Mouse (Mus musculus): ENCODE data around the gene Olfr1051. TPM values are rescaled to one million over a fixed set of nuclear protein-coding genes. Genes with fewer than 3 reads are reported as not detected.
"Not testable (repeated sequence)": the region's sequence is repeated elsewhere in the genome, so short reads cannot be mapped to it uniquely, and the experiment has no call there.

The Olfr1051 gene
- polyA plus RNA-seq (2016; fragmentation: Nextera tagmentation; extraction: Ambion mirVana): not detected in 2 replicates

DNA sequence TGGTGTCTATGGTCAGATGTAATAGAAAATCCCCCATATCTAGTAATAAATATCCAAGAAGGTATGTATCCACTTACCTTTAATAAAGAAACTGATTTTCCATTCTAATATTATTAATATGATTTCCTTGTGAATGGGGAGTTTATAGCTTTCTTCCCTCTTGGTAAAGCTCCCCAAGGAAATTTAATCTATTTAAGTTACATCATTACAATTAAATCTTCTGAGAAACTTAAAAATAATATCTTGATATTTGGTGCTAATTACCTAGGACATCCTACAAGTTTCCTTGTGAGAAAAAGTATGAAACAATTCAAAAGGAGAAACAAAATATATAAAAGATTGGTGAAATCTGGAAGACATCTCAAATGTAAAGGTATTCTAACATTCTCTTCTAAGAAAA is at the start of gene Olfr1051:
Olfr1051 (minus strand) TSS at position 101 of the 400 bp plus-strand sequence.
- not testable (repeated sequence) for H3K9me3 ChIP-seq; H3K4me3 ChIP-seq; H3K36me3 ChIP-seq (replicated peaks); DNase-seq (ENCODE audit: extremely low spot score, low spot score); H3K4me1 ChIP-seq; H3K27me3 ChIP-seq (ENCODE audit: poor library complexity, severe bottlenecking); H3K27ac ChIP-seq

DNA sequence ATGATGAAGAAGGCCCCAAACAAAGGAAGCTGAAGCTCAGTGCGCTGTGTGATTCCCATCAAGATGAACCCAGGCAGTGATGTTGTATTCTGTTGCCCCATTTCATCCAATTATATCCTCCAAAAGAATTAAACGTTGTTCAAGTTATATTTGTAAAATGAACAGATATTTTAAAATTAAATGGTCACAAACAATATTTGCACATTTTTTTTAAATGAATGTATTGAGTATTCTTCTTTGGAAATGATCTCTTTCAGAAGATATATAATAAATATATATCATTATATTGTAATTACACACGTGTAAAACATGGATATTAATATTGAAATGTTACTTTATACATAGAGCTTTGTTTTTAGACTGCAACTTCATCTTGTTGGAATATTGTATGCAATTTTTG is 36.3 kb upstream of the Olfr1051 start, which contains the start of gene Olfr1053:
Olfr1053 (minus strand) TSS at position 101 of the 400 bp plus-strand sequence.
- Histone ChIP-seq H3K27ac (no peak within 1 kb of the TSS), H3K4me1 (no peaks in the 10 kb centered on the region), H3K36me3 (replicated peaks) (no peaks in the 10 kb centered on the region), H3K9me3 (no peaks in the 10 kb centered on the region), H3K4me3 (no peak within 1 kb of the TSS), H3K27me3 (ENCODE audit: poor library complexity, severe bottlenecking) (no peaks in the 10 kb centered on the region)
- WGBS: 66% methylated on average over 3 of the region's 3 CpGs
- DNase-seq (ENCODE audit: extremely low spot score, low spot score): no peak

DNA sequence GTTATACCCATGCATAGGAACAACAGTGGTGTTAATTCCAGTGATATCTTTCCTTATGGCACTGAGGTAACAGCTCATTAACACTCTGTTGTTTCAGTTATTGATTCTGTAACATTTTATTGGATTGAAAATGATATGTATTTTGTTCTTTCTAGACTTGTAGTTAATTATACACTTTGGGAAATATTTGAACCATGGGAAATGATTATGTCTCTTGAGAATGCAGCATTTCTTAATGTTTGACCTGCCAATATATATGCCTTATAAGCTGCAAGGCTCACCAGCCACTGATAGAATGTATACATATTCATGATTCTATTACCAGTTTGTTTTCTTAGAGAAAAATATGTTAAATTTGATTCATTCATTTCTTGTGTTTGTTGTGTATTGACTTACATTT is 13.3 kb upstream of the Olfr1051 start, which contains the start of gene Olfr1052:
Olfr1052 (plus strand) TSS at position 301 of the 400 bp plus-strand sequence.
- no peak within 1 kb of the TSS for H3K27ac ChIP-seq
- H3K27me3 ChIP-seq (ENCODE audit: poor library complexity, severe bottlenecking): no peaks in the 10 kb centered on the region
- no peaks in the 10 kb centered on the region for H3K4me1 ChIP-seq
- H3K9me3 ChIP-seq: no peaks in the 10 kb centered on the region
- no peak for DNase-seq (ENCODE audit: extremely low spot score, low spot score)
- H3K36me3 ChIP-seq (replicated peaks): no peaks in the 10 kb centered on the region
- H3K4me3 ChIP-seq: no peak within 1 kb of the TSS

DNA sequence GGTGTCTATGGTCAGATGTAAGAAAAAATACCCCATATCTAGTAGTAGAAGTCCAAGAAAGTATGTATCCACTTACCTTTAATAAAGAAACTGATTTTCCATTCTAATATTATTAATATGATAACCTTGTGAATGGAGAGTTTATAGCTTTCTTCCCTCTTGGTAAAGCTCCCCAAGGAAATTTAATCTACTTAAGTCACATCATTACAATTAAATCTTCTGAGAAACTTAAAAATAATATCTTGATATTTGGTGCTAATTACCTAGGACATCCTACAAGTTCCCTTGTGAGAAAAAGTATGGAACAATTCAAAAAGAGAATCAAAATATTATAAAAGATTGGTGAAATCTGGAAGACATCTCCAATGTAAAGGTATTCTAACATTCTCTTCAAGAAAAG is 20.7 kb downstream of the Olfr1051 start, which contains the start of gene Olfr1049:
Olfr1049 (minus strand) TSS at position 101 of the 400 bp plus-strand sequence.
- DNase-seq (ENCODE audit: extremely low spot score, low spot score); H3K36me3 ChIP-seq (replicated peaks); H3K4me1 ChIP-seq; H3K27ac ChIP-seq; H3K27me3 ChIP-seq (ENCODE audit: poor library complexity, severe bottlenecking); H3K4me3 ChIP-seq; H3K9me3 ChIP-seq: not testable (repeated sequence)

DNA sequence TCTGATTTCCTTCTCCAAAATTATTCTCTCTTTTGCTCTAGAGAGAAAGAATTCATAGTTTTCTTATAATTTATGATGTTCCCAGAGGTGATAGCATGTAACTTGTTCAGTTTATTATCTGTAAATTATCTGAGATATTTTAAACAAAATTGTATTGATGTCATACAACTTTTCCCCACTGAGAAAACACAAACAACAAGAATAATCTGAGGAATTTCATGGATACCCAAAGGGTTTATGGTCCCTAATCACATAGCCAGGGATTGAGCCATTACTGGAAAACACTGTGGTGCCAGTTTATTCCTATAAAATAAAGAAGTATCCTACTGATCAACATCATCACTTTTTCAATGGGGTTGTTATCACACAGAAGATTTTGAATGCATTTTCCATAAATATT is 38.7 kb downstream of the Olfr1051 start, which contains the start of gene Olfr1048:
Olfr1048 (minus strand) TSS at position 101 of the 400 bp plus-strand sequence.
- no peaks in the 10 kb centered on the region for H3K9me3 ChIP-seq

DNA sequence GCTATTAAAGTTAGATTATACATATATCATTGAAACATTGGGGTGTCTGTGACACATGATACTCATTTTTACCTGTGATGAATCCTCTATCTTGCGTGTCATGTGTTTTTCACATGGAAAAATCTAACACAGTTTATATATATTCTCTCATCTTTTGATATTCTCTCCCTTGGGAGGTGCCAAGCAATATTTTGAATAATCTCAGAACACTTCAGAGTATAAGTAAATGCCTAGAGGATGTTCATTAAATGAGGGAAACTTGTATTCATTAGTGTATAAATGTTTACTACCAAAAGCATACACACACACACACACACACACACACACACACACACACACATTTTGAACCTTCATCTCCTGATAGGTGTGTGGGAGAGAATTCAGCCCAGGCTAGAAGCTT is 47.6 kb downstream of the Olfr1051 start, which contains the start of gene Olfr1047:
Olfr1047 (minus strand) TSS at position 101 of the 400 bp plus-strand sequence.
- H3K36me3 ChIP-seq (replicated peaks): no peaks in the 10 kb centered on the region
- H3K27me3 ChIP-seq (ENCODE audit: poor library complexity, severe bottlenecking): no peaks in the 10 kb centered on the region
- no peaks in the 10 kb centered on the region for H3K4me1 ChIP-seq
- no peak within 1 kb of the TSS for H3K4me3 ChIP-seq
- WGBS: 90% methylated on average over 1 of the region's 1 CpGs
- H3K9me3 ChIP-seq: no peaks in the 10 kb centered on the region
- no peak for DNase-seq (ENCODE audit: extremely low spot score, low spot score)
- no peak within 1 kb of the TSS for H3K27ac ChIP-seq

More for the DNA sequence above, 38.7 kb downstream of the Olfr1051 start, which contains the start of gene Olfr1048:
- no peak within 1 kb of the TSS for H3K27ac ChIP-seq
- H3K4me1 ChIP-seq: no peaks in the 10 kb centered on the region
- H3K4me3 ChIP-seq: no peak within 1 kb of the TSS
- no peak for DNase-seq (ENCODE audit: extremely low spot score, low spot score)
- no peaks in the 10 kb centered on the region for H3K36me3 ChIP-seq (replicated peaks)
- no peaks in the 10 kb centered on the region for H3K27me3 ChIP-seq (ENCODE audit: poor library complexity, severe bottlenecking)

Other genes starting within 250 kb of the Olfr1051 start
- not detected in 2 replicates for gene Olfr1034, start 233.2 kb downstream of the Olfr1051 start, polyA plus RNA-seq (2016; fragmentation: Nextera tagmentation; extraction: Ambion mirVana)
- gene Olfr1036, start 205.1 kb downstream of the Olfr1051 start, polyA plus RNA-seq (2016; fragmentation: Nextera tagmentation; extraction: Ambion mirVana): not detected in 2 replicates
- not detected in 2 replicates for gene Olfr1037, start 191.7 kb downstream of the Olfr1051 start, polyA plus RNA-seq (2016; fragmentation: Nextera tagmentation; extraction: Ambion mirVana)
- gene Olfr1039, start 143.2 kb downstream of the Olfr1051 start, polyA plus RNA-seq (2016; fragmentation: Nextera tagmentation; extraction: Ambion mirVana): not detected in 2 replicates
- gene Olfr1040, start 132.4 kb downstream of the Olfr1051 start, polyA plus RNA-seq (2016; fragmentation: Nextera tagmentation; extraction: Ambion mirVana): not detected in 2 replicates
- not detected in 2 replicates for gene Olfr1042, start 117.2 kb downstream of the Olfr1051 start, polyA plus RNA-seq (2016; fragmentation: Nextera tagmentation; extraction: Ambion mirVana)
- not detected in 2 replicates for gene Olfr1043, start 111.6 kb downstream of the Olfr1051 start, polyA plus RNA-seq (2016; fragmentation: Nextera tagmentation; extraction: Ambion mirVana)
- gene Olfr1044, start 101.3 kb downstream of the Olfr1051 start, polyA plus RNA-seq (2016; fragmentation: Nextera tagmentation; extraction: Ambion mirVana): not detected in 2 replicates
- gene Olfr52, start 93.4 kb downstream of the Olfr1051 start, polyA plus RNA-seq (2016; fragmentation: Nextera tagmentation; extraction: Ambion mirVana): not detected in 2 replicates
- gene Olfr1045, start 76.1 kb downstream of the Olfr1051 start, polyA plus RNA-seq (2016; fragmentation: Nextera tagmentation; extraction: Ambion mirVana): not detected in 2 replicates
- not detected in 2 replicates for gene Olfr1046, start 59.8 kb downstream of the Olfr1051 start, polyA plus RNA-seq (2016; fragmentation: Nextera tagmentation; extraction: Ambion mirVana)
- gene Olfr1047, start 47.7 kb downstream of the Olfr1051 start, polyA plus RNA-seq (2016; fragmentation: Nextera tagmentation; extraction: Ambion mirVana): not detected in 2 replicates
- not detected in 2 replicates for gene Olfr1048, start 38.8 kb downstream of the Olfr1051 start, polyA plus RNA-seq (2016; fragmentation: Nextera tagmentation; extraction: Ambion mirVana)
- gene Olfr1049, start 20.8 kb downstream of the Olfr1051 start, polyA plus RNA-seq (2016; fragmentation: Nextera tagmentation; extraction: Ambion mirVana): not detected in 2 replicates
- not detected in 2 replicates for gene Olfr1052, start 13.4 kb upstream of the Olfr1051 start, polyA plus RNA-seq (2016; fragmentation: Nextera tagmentation; extraction: Ambion mirVana)
- gene Olfr1053, start 36.2 kb upstream of the Olfr1051 start, polyA plus RNA-seq (2016; fragmentation: Nextera tagmentation; extraction: Ambion mirVana): not detected in 2 replicates
- gene Olfr1054, start 56.3 kb upstream of the Olfr1051 start, polyA plus RNA-seq (2016; fragmentation: Nextera tagmentation; extraction: Ambion mirVana): not detected in 2 replicates
- gene Olfr1055, start 71.2 kb upstream of the Olfr1051 start, polyA plus RNA-seq (2016; fragmentation: Nextera tagmentation; extraction: Ambion mirVana): not detected in 2 replicates
- not detected in 2 replicates for gene Olfr1056, start 83.4 kb upstream of the Olfr1051 start, polyA plus RNA-seq (2016; fragmentation: Nextera tagmentation; extraction: Ambion mirVana)
- gene Olfr1057, start 99.3 kb upstream of the Olfr1051 start, polyA plus RNA-seq (2016; fragmentation: Nextera tagmentation; extraction: Ambion mirVana): not detected in 2 replicates
- gene Olfr1058, start 109.5 kb upstream of the Olfr1051 start, polyA plus RNA-seq (2016; fragmentation: Nextera tagmentation; extraction: Ambion mirVana): not detected in 2 replicates
- gene Olfr1061, start 135.0 kb upstream of the Olfr1051 start, polyA plus RNA-seq (2016; fragmentation: Nextera tagmentation; extraction: Ambion mirVana): not detected in 2 replicates
- not detected in 2 replicates for gene Olfr1062, start 147.7 kb upstream of the Olfr1051 start, polyA plus RNA-seq (2016; fragmentation: Nextera tagmentation; extraction: Ambion mirVana)
- not detected in 2 replicates for gene Olfr1065, start 171.5 kb upstream of the Olfr1051 start, polyA plus RNA-seq (2016; fragmentation: Nextera tagmentation; extraction: Ambion mirVana)
- gene Olfr1066, start 177.2 kb upstream of the Olfr1051 start, polyA plus RNA-seq (2016; fragmentation: Nextera tagmentation; extraction: Ambion mirVana): not detected in 2 replicates
- not detected in 2 replicates for gene Olfr228, start 208.3 kb upstream of the Olfr1051 start, polyA plus RNA-seq (2016; fragmentation: Nextera tagmentation; extraction: Ambion mirVana)
- gene Olfr1076, start 229.4 kb upstream of the Olfr1051 start, polyA plus RNA-seq (2016; fragmentation: Nextera tagmentation; extraction: Ambion mirVana): not detected in 2 replicates